Mouse (Mus musculus) stomach, postnatal 0 days (tissue): Measurements from ENCODE around the gene Ccr4. TPM values are rescaled to one million over a fixed set of nuclear protein-coding genes. Genes with fewer than 3 reads are reported as not detected.

Experiments
- ATAC-seq: fragments of 200-750 bp; cut with Nextera tagmentation; 2 replicates; pipeline ENCODE4 v1.8.0; 2017; ENCODE audit not compliant: low FRiP score, low TSS enrichment
- DNase-seq: peaks from one replicate; pipeline ENCODE4 v3.0.0-alpha.2; 2016; ENCODE audit warnings: low spot score
- H3K27ac ChIP-seq: fragments of 300-500 bp; sonication (generic); replicated peaks from 2 replicates; pipeline ENCODE4 v1.5.1; 2014; ENCODE audit warnings: mild to moderate bottlenecking, control low read depth
- H3K27me3 ChIP-seq: fragments of 300-500 bp; sonication (generic); 2 replicates; pipeline ENCODE4 v1.6.1; 2014; ENCODE audit warnings: low read length; ENCODE audit not compliant: control insufficient read depth, insufficient read depth
- H3K36me3 ChIP-seq: fragments of 300-500 bp; sonication (generic); 2 replicates; pipeline ENCODE4 v1.6.1; 2014; ENCODE audit warnings: low read length, mixed read lengths; ENCODE audit not compliant: control insufficient read depth, insufficient read depth
- H3K4me1 ChIP-seq: fragments of 300-500 bp; sonication (generic); replicated peaks from 2 replicates; pipeline ENCODE4 v1.6.1; 2014; ENCODE audit warnings: antibody characterized with exemption; ENCODE audit not compliant: control insufficient read depth, insufficient read depth
- H3K4me2 ChIP-seq: fragments of 300-500 bp; sonication (generic); replicated peaks from 2 replicates; pipeline ENCODE4 v1.6.1; 2014; ENCODE audit warnings: low read depth, mild to moderate bottlenecking, control low read depth, moderate library complexity
- H3K4me3 ChIP-seq: fragments of 300-500 bp; sonication (generic); 2 replicates; pipeline ENCODE4 v1.5.1; 2014; ENCODE audit warnings: low read depth, low read length, control low read depth
- H3K9ac ChIP-seq: fragments of 300-500 bp; sonication (generic); 2 replicates; pipeline ENCODE4 v1.6.1; 2014; ENCODE audit warnings: mild to moderate bottlenecking, low read length, control low read depth, mixed read lengths
- H3K9me3 ChIP-seq: fragments of 300-500 bp; sonication (generic); 2 replicates; pipeline ENCODE4 v1.6.1; 2016; ENCODE audit warnings: low read length; ENCODE audit not compliant: control insufficient read depth
- CTCF ChIP-seq: IDR thresholded peaks from 2 replicates; pipeline ENCODE4 v1.5.1; 2016; ENCODE audit warnings: antibody characterized with exemption, low read depth, mild to moderate bottlenecking, moderate library complexity
- EP300 ChIP-seq: optimal IDR thresholded peaks from 2 replicates; pipeline ENCODE3; 2016; ENCODE audit warnings: antibody characterized with exemption
- WGBS: fragments of 180-500 bp; shearing (Covaris S2); extraction: QIAGEN DNeasy Blood & Tissue Kit; methylation state at CpG from one replicate; pipeline ENCODE4 v1.1.7; 2014; 5-methylcytosine and 5-hydroxymethylcytosine counted together
- polyA plus RNA-seq: library from polyadenylated mRNA; unstranded; fragments of >200 nt; fragmentation: Nextera tagmentation; extraction: Ambion mirVana; gene quantifications from 2 replicates; pipeline ENCODE4 v1.2.1, GENCODE M21; 2015

Gene Ccr4
- polyA plus RNA-seq, 1 experiment from 2014 or later: not detected

DNA sequence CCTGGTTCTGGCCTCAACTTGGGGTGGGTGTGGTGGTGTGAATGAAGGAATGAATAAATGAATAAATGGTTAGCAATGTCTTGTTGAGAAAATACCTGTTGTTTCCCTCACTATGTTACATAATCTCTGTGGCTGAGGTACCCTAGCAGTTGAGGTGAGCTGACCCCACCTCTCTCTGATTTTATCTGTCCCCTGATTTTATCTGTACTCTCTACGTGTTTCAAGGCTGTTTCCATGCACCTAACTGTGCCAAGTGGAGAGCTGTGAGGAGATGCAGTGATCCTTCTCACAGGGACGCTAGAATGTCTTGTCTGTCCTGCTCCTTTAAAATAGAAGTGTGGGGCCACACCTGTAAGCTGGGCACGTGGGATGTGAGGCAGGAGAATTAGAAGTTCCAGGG, 46.3 kb downstream of the Ccr4 start:
- Histone ChIP-seq H3K27ac (no peak overlapping the region), H3K9me3 (no peaks in the 10 kb centered on the region), H3K36me3 (peaks cover 3% of the 10 kb centered on the region), H3K27me3 (no peaks in the 10 kb centered on the region), H3K4me1 (no peaks in the 10 kb centered on the region), H3K4me2 (no peak overlapping the region), H3K9ac (no peak overlapping the region), H3K4me3 (no peak overlapping the region)
- no peak for TF ChIP-seq EP300
- no peak for TF ChIP-seq CTCF
- DNase-seq (no peak), ATAC-seq (no peak)
- 71% methylated on average over 3 of the region's 3 CpGs for WGBS

DNA sequence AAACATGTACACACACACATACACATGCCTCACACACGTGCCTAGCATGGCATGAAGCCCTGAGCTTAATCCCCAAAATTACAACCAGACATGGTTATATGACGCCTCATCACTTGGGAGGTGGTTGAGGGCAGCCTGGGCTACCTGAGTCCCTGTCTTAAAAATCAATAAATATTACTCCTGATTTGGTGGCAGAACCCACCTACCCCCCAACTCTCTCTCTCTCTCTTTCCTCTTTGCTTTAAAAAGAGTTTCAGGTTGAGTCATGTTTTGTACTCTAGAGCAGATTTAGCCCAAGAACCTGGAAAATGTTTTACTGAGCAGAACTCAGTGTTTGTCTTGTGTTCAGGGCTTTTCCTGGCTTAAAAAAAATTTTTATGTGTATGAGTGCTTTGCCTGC, 49.3 kb downstream of the Ccr4 start:
- H3K9ac ChIP-seq: no peak overlapping the region
- H3K4me2 ChIP-seq: no peak overlapping the region
- H3K4me3 ChIP-seq: no peak overlapping the region
- no peaks in the 10 kb centered on the region for H3K9me3 ChIP-seq
- ATAC-seq: no peak
- no peak overlapping the region for H3K27ac ChIP-seq
- DNase-seq: no peak
- TF ChIP-seq EP300 (no peak), CTCF (no peak)
- no peaks in the 10 kb centered on the region for H3K27me3 ChIP-seq
- 66% methylated on average over 2 of the region's 2 CpGs for WGBS
- peaks cover 3% of the 10 kb centered on the region; the same call in 1 of the 2 replicates for H3K36me3 ChIP-seq
- no peaks in the 10 kb centered on the region for H3K4me1 ChIP-seq

DNA sequence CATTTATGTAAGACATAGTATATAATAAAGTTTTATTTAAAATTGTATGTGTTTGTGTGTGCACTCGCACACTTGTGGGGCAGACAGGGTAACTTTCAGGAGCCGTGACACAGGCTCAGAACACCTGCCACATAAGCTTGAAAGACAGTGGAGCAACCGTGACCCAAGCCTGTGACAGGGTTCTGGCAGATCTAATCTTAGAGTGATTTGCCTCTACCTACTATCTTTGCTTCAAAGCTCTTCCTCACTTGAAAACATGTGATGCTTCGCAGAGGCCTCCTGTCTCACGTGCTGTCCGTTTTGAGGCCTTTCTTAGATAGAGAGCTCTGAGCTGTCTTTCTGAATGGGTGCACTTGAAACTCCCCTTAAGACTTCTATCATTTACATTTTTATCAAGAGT, 52.3 kb downstream of the Ccr4 start:
- ATAC-seq (no peak), DNase-seq (no peak)
- Histone ChIP-seq H3K27ac (no peak overlapping the region), H3K4me3 (no peak overlapping the region), H3K4me2 (no peak overlapping the region), H3K27me3 (no peaks in the 10 kb centered on the region), H3K36me3 (no peaks in the 10 kb centered on the region; the same call in 1 of the 2 replicates), H3K4me1 (no peaks in the 10 kb centered on the region), H3K9me3 (no peaks in the 10 kb centered on the region), H3K9ac (no peak overlapping the region)
- TF ChIP-seq EP300 (no peak), CTCF (no peak)
- 96% methylated on average over 6 of the region's 6 CpGs for WGBS

DNA sequence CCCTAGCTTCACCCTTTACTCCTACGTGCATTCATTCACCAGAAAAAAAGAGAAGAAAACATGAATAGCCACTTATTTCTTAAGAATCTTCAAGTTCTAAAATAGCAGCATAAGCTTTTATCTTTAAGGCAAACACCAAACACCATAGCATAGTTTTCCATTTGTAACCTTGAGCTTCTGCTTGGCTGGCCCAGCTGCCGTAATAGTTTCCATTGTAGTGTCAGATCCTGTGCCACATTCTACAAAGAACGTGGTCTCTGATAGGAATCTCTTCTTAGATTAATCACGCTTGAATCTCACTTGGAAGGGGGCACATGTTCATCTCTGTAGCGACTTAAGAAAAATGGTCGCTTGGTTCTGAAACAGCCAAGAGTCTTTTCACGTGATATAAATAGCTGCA, 53.1 kb downstream of the Ccr4 start:
- Histone ChIP-seq H3K9ac (no peak overlapping the region), H3K27me3 (no peaks in the 10 kb centered on the region), H3K27ac (no peak overlapping the region), H3K4me3 (no peak overlapping the region), H3K4me1 (no peaks in the 10 kb centered on the region), H3K4me2 (no peak overlapping the region), H3K9me3 (no peaks in the 10 kb centered on the region), H3K36me3 (no peaks in the 10 kb centered on the region)
- no peak for TF ChIP-seq CTCF
- TF ChIP-seq EP300: no peak
- no peak for ATAC-seq
- WGBS: 84% methylated on average over 7 of the region's 7 CpGs
- no peak for DNase-seq

DNA sequence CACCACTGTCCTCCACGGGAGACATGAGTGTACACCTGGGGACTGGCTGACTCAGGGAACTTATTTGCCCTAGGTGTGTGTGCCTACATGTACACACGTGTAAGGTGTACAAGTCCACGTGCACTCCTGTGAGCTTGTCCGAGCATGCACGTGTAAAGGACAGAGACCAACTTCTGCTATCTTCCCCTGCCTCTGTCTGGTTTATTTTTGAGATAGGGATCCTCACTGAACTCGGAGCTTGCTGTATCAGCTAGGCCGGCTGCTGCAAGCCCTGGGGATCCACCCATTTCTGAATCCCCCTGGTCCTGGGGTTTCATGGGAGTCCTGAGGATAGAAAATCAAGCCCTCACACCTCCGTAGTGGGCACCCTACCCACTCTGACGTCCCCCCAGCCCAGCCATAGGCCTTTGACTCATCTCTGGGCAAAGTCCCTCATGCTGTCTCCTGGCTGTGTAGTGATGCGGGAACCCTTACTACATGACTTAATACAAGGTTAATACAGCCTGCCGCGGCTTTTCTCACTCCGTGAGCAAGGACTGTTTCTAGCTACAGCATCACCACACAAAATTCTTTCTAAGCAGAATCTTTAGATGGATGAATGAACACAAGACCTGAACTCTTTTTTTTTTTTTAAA, 55.5 kb downstream of the Ccr4 start:
- ATAC-seq: peak; percentile 40; the same call in 1 of the 2 replicates
- Histone ChIP-seq H3K4me1 (no peaks in the 10 kb centered on the region), H3K9ac (no peak overlapping the region), H3K36me3 (no peaks in the 10 kb centered on the region), H3K4me3 (no peak overlapping the region), H3K27ac (no peak overlapping the region), H3K9me3 (no peaks in the 10 kb centered on the region), H3K27me3 (no peaks in the 10 kb centered on the region), H3K4me2 (no peak overlapping the region)
- DNase-seq: no peak
- TF ChIP-seq EP300: no peak
- no peak for TF ChIP-seq CTCF
- 81% methylated on average over 13 of the region's 13 CpGs for WGBS

DNA sequence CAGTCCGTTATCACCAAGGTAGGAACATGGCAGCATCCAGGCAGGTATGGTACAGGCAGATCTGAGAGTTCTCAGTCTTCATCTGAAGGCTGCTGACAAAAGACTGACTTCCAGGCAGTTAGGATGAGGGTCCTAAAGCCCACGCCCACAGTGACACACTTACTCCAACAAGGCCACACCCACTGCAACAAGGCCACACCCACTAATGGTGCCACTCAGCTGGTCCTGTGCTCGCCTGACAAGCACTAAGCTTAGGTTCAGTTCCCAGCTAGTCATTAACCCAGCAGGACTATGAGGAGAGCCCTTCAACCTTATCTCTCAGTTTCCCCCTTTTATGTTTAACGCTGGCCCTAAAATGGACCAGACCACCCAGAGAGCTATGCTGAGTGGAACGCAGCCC, 56.0 kb downstream of the Ccr4 start:
- peak; percentile 24; the same call in 1 of the 2 replicates for ATAC-seq

More for the DNA sequence above, 56.0 kb downstream of the Ccr4 start:
- DNase-seq: no peak
- H3K4me2 ChIP-seq: no peak overlapping the region
- H3K27ac ChIP-seq: no peak overlapping the region
- TF ChIP-seq EP300 (no peak), CTCF (no peak)
- no peak overlapping the region for H3K4me3 ChIP-seq
- H3K9ac ChIP-seq: no peak overlapping the region
- H3K36me3 ChIP-seq: no peaks in the 10 kb centered on the region
- H3K4me1 ChIP-seq: no peaks in the 10 kb centered on the region
- WGBS: 79% methylated on average over 5 of the region's 5 CpGs
- no peaks in the 10 kb centered on the region for H3K9me3 ChIP-seq
- no peaks in the 10 kb centered on the region for H3K27me3 ChIP-seq
